Mouse (Mus musculus) small intestine, adult 2 months (tissue): ENCODE results near the gene Wdr90.

ENCODE experiments used
- CTCF ChIP-seq: fragments of 200-500 bp; IDR thresholded peaks from 2 replicates; pipeline ENCODE4 v1.5.1; 2012; ENCODE audit warnings: low read depth, mild to moderate bottlenecking, control low read depth, inconsistent platforms, low read length, moderate library complexity, mixed read lengths; ENCODE audit not compliant: insufficient replicate concordance, insufficient read length; ENCODE audit errors: extremely low read depth
- POLR2A ChIP-seq: fragments of 200-500 bp; IDR thresholded peaks from 2 replicates; pipeline ENCODE4 v1.6.1; 2012; ENCODE audit warnings: low read depth, mild to moderate bottlenecking, control low read depth, inconsistent platforms, low read length, moderate library complexity

DNA sequence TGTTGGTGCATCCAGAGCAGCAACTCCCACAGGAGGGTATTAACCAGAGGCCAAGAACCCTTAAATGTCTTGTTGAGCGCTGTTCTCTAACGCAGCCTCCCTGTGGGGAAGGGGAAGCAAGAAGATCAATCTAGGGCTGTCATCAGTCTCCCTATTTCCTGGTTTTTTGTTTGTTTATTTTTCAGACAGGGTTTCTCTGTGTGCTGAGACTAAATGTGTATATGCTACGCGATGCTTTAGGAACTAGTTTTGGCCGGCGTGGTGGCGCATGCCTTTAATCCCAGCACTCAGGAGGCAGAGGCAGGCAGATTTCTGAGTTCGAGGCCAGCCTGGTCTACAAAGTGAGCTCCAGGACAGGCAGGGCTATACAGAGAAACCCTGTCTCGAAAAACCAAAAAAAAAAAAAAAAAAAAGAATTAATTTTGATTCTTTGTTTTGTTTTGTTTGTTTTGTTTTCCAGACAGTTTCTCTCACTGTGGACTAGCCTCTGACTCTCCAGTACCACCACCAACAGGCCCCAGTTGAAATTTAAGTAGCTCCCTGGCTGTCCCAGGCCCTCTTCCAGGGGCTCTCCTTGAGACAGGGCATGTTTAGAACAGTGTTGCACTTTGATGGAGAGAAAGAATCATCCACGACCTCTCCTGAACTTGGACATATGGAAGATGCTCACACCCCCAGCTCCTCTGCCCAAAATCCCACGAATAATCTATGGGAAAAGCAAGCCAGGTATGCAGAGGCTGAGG is 12.3 kb upstream of the Wdr90 start:
- TF ChIP-seq CTCF = no peak
- TF ChIP-seq POLR2A = no peak
